Mouse (Mus musculus): Measurements from ENCODE around the gene Tspan4. TPM values are rescaled to one million over a fixed set of nuclear protein-coding genes. Genes with fewer than 3 reads are reported as not detected.

Gene Tspan4
- total RNA-seq, 2 experiments from 2014 or later = 13.6 to 13.7 TPM

GRCm38 (mm10) chr7:141542588-141542987 is 67.5 kb downstream of the Tspan4 start:
- H3K4me3 ChIP-seq = no peak overlapping the region
- DNase-seq (ENCODE audit: low spot score in 2 of 2) = no peak
- TF ChIP-seq CTCF (conservative IDR thresholded peaks at IDR 0.05) = no peak
- no peak overlapping the region for H3K27ac ChIP-seq

Other genes with a start within 250 kb of the Tspan4 start
- gene Phrf1, start 246.5 kb upstream of the Tspan4 start, total RNA-seq (2021) = 10 to 100 TPM; 72.8 to 76.1 TPM
- 1 to 10 TPM in 1 of 2 experiments, under 1 TPM in 1; 0.56 to 1.3 TPM for gene Irf7, start 208.8 kb upstream of the Tspan4 start, total RNA-seq (2021)
- gene Cdhr5, start 198.5 kb upstream of the Tspan4 start, total RNA-seq (2021) = not detected
- gene Sct, start 196.1 kb upstream of the Tspan4 start, total RNA-seq (2021) = not detected
- gene Drd4, start 183.2 kb upstream of the Tspan4 start, total RNA-seq (2021) = under 1 TPM; 0.20 to 0.23 TPM
- 10 to 100 TPM; 74.1 to 77.0 TPM for gene Deaf1, start 147.6 kb upstream of the Tspan4 start, total RNA-seq (2021)
- gene Tmem80, start 147.5 kb upstream of the Tspan4 start, total RNA-seq (2021) = 10 to 100 TPM; 32.9 to 33.7 TPM
- gene Eps8l2, start 136.4 kb upstream of the Tspan4 start, total RNA-seq (2021) = 1 to 10 TPM; 4.9 to 5.1 TPM
- gene Taldo1, start 83.0 kb upstream of the Tspan4 start, total RNA-seq (2021) = 100 to 1,000 TPM; 111 to 114 TPM
- gene Gatd1, start 61.1 kb upstream of the Tspan4 start, total RNA-seq (2021) = 10 to 100 TPM; 42.1 to 45.1 TPM
- gene Cend1, start 45.7 kb upstream of the Tspan4 start, total RNA-seq (2021) = 100 to 1,000 TPM; 251 to 263 TPM
- gene Slc25a22, start 37.3 kb upstream of the Tspan4 start, total RNA-seq (2021) = 100 to 1,000 TPM; 338 to 343 TPM
- 1 to 10 TPM; 1.1 to 1.7 TPM for gene Pidd1, start 31.2 kb upstream of the Tspan4 start, total RNA-seq (2021)
- 100 to 1,000 TPM; 548 to 575 TPM for gene Rplp2, start 27.9 kb upstream of the Tspan4 start, total RNA-seq (2021)
- gene Pnpla2, start 20.0 kb upstream of the Tspan4 start, total RNA-seq (2021) = 10 to 100 TPM; 25.1 to 28.3 TPM
- 1 to 10 TPM; 4.1 to 6.7 TPM for gene Cracr2b, start 14.1 kb upstream of the Tspan4 start, total RNA-seq (2021)
- gene Cd151, start 7.8 kb upstream of the Tspan4 start, total RNA-seq (2021) = 10 to 100 TPM; 23.4 to 25.1 TPM
- gene Polr2l, start 108 bp upstream of the Tspan4 start, total RNA-seq (2021) = 10 to 100 TPM; 38.7 TPM
- gene Chid1, start 64.6 kb downstream of the Tspan4 start, total RNA-seq (2021) = 10 to 100 TPM; 83.1 to 85.1 TPM
- 100 to 1,000 TPM; 226 to 243 TPM for gene Ap2a2, start 86.9 kb downstream of the Tspan4 start, total RNA-seq (2021)
- gene Muc6, start 180.1 kb downstream of the Tspan4 start, total RNA-seq (2021) = not detected
- under 1 TPM in 1 of 2 experiments, not detected in 1; 0.27 TPM for gene Muc2, start 215.1 kb downstream of the Tspan4 start, total RNA-seq (2021)

All from layer of hippocampus, adult 2 months (tissue).